Mouse (Mus musculus) lung, adult 2 months (tissue): ENCODE data around the gene Comp.

Source experiments
- CTCF ChIP-seq: fragments of 200-500 bp; IDR thresholded peaks from 2 replicates; pipeline ENCODE4 v1.5.1; 2011; ENCODE audit warnings: mild to moderate bottlenecking, low read length, control low read depth; ENCODE audit not compliant: insufficient read depth
- POLR2A ChIP-seq: fragments of 200-500 bp; IDR thresholded peaks from 2 replicates; pipeline ENCODE4 v1.6.1; 2011; ENCODE audit warnings: low read depth, mild to moderate bottlenecking, control low read depth, low read length, borderline replicate concordance; ENCODE audit errors: extremely low read depth

GRCm38 (mm10) chr8:70343076-70343475 lies 30.3 kb upstream of the Comp start:
- TF ChIP-seq CTCF (no peak), POLR2A (no peak)
